Mouse (Mus musculus) adrenal gland, postnatal 0 days (tissue): ENCODE results near the gene Slc26a9. TPM values are rescaled to one million over a fixed set of nuclear protein-coding genes. Genes with fewer than 3 reads are reported as not detected.

Experiments
- polyA plus RNA-seq: library from polyadenylated mRNA; unstranded; fragments of >200 nt; fragmentation: Nextera tagmentation; extraction: Ambion mirVana; gene quantifications from 2 replicates; pipeline ENCODE4 v1.2.1, GENCODE M21; 2015

Gene Slc26a9
- polyA plus RNA-seq, result 0.06 TPM in 1 of 2 replicates, not detected in the other

GRCm38 (mm10) chr1:131743868-131744464 lies at the start of gene Slc26a9:
Slc26a9 (plus strand) TSS chr1:131744022.

GRCm38 (mm10) chr1:131797202-131797909 lies 53.5 kb downstream of the Slc26a9 start, which contains the start of gene Pm20d1:
Pm20d1 (plus strand) TSS chr1:131797381.

Other genes starting within 250 kb of the Slc26a9 start
- 8.4 and 10.8 TPM in 2 replicates for gene Srgap2, start 216.7 kb upstream of the Slc26a9 start, polyA plus RNA-seq
- 1.3 and 1.8 TPM in 2 replicates for gene Fam72a, start 216.1 kb upstream of the Slc26a9 start, polyA plus RNA-seq
- not detected in 2 replicates for gene Avpr1b, start 144.8 kb upstream of the Slc26a9 start, polyA plus RNA-seq
- gene Ctse, start 105.7 kb upstream of the Slc26a9 start, polyA plus RNA-seq, result 3.8 and 5.6 TPM in 2 replicates
- 11.9 and 15.6 TPM in 2 replicates for gene Rab7b, start 55.3 kb upstream of the Slc26a9 start, polyA plus RNA-seq
- gene Pm20d1, start 53.4 kb downstream of the Slc26a9 start, polyA plus RNA-seq, result 2.7 and 8.9 TPM in 2 replicates
- 9.3 and 16.7 TPM in 2 replicates for gene Slc41a1, start 83.5 kb downstream of the Slc26a9 start, polyA plus RNA-seq
- gene Rab29, start 123.2 kb downstream of the Slc26a9 start, polyA plus RNA-seq, result 27.8 and 31.3 TPM in 2 replicates
- gene Nucks1, start 166.5 kb downstream of the Slc26a9 start, polyA plus RNA-seq, result 26.6 and 33.6 TPM in 2 replicates
- gene Slc45a3, start 218.9 kb downstream of the Slc26a9 start, polyA plus RNA-seq, result 3.8 and 10.4 TPM in 2 replicates